Mouse (Mus musculus): ENCODE data around the gene Stk11.

Stk11 gene

GRCm38 (mm10) chr10:80129846-80130245 is 14.2 kb downstream of the Stk11 start:
- CTCF ChIA-PET = no interaction called here

GRCm38 (mm10) chr10:80130403-80131031 is 14.9 kb downstream of the Stk11 start:
- CTCF ChIA-PET = no interaction called here

- CTCF ChIA-PET = no interaction called here
Measured at GRCm38 (mm10) chr10:80131316-80131951, 15.8 kb downstream of the Stk11 start.

- CTCF ChIA-PET = no interaction called here
Measured at GRCm38 (mm10) chr10:80131952-80132350, 16.3 kb downstream of the Stk11 start.

GRCm38 (mm10) chr10:80133226-80133849 is 17.7 kb downstream of the Stk11 start:
- CTCF ChIA-PET = no interaction called here

- CTCF ChIA-PET = no interaction called here
Measured at GRCm38 (mm10) chr10:80134421-80134820, 18.8 kb downstream of the Stk11 start.

GRCm38 (mm10) chr10:80135161-80135560 is 19.6 kb downstream of the Stk11 start:
- CTCF ChIA-PET = no interaction called here

GRCm38 (mm10) chr10:80135641-80136040 is 20.0 kb downstream of the Stk11 start:
- CTCF ChIA-PET = no interaction called here

GRCm38 (mm10) chr10:80136179-80136951 is 20.8 kb downstream of the Stk11 start:
- CTCF ChIA-PET = no interaction called here

- CTCF ChIA-PET = no interaction called here
Measured at GRCm38 (mm10) chr10:80136952-80137625, 21.5 kb downstream of the Stk11 start.

- CTCF ChIA-PET = no interaction called here
Measured at GRCm38 (mm10) chr10:80137626-80138552, 22.3 kb downstream of the Stk11 start.

- CTCF ChIA-PET = interaction anchor here (0.5 kb wide), 1 partner anchor 412 kb away, joined by 4 read pairs; no protein-coding TSS in a partner anchor
Measured at GRCm38 (mm10) chr10:80138553-80139438, 23.2 kb downstream of the Stk11 start, which contains the start of gene Atp5d. Atp5d (plus strand) TSS chr10:80138632.

GRCm38 (mm10) chr10:80139439-80139775 is 23.8 kb downstream of the Stk11 start:
- CTCF ChIA-PET = interaction anchor here (0.5 to 0.7 kb wide), 2 partner anchors 155 to 413 kb away, joined by 3 to 4 read pairs; no protein-coding TSS in a partner anchor

GRCm38 (mm10) chr10:80139975-80140665 is 24.5 kb downstream of the Stk11 start:
- CTCF ChIA-PET = interaction anchor here (0.6 to 1.0 kb wide), 3 partner anchors 16 to 155 kb away, joined by 3 to 5 read pairs (median 3); no protein-coding TSS in a partner anchor

- CTCF ChIA-PET = interaction anchor here (0.5 to 1.4 kb wide), 9 partner anchors 12 to 213 kb away, joined by 3 to 6 read pairs (median 4); partner anchors contain the start of genes Cirbp and Stk11
Measured at GRCm38 (mm10) chr10:80140666-80141035, 25.0 kb downstream of the Stk11 start, which contains the start of gene Cbarp. Cbarp (minus strand) TSS chr10:80140835.

- CTCF ChIA-PET = interaction anchor here (0.5 to 1.4 kb wide), 8 partner anchors 12 to 213 kb away, joined by 3 to 6 read pairs (median 4); partner anchors contain the start of genes Cirbp and Stk11
Measured at GRCm38 (mm10) chr10:80141243-80141642, 25.6 kb downstream of the Stk11 start.

GRCm38 (mm10) chr10:80141786-80142529 is 26.4 kb downstream of the Stk11 start:
- CTCF ChIA-PET = interaction anchor here (1.4 to 1.8 kb wide), 2 partner anchors 20 to 153 kb away, joined by 5 read pairs; no protein-coding TSS in a partner anchor

GRCm38 (mm10) chr10:80142530-80142925 is 26.9 kb downstream of the Stk11 start:
- CTCF ChIA-PET = interaction anchor here (0.6 to 1.8 kb wide), 2 partner anchors 20 to 1043 kb away, joined by 5 read pairs; no protein-coding TSS in a partner anchor
